Mouse (Mus musculus) activated CD4-positive, CD25-positive, alpha-beta regulatory T cell, adult 4 months (primary cell): Measurements from ENCODE around the gene Banf2. TPM values are rescaled to one million over a fixed set of nuclear protein-coding genes. Genes with fewer than 3 reads are reported as not detected.

Experiments
- ATAC-seq: one replicate; pipeline ENCODE4 v1.8.0; 2017
- polyA plus RNA-seq, 2 experiments: library from polyadenylated mRNA; unstranded; fragments of 100-300 nt; shearing (Covaris generic); gene quantifications; one replicate each; pipeline ENCODE4 v1.2.1; 2017

Gene Banf2
- polyA plus RNA-seq, 2 experiments from 2014 or later = not detected

GRCm38 (mm10) chr2:144026456-144026855, 6.4 kb upstream of the Banf2 start:
- no peak for ATAC-seq

DNA sequence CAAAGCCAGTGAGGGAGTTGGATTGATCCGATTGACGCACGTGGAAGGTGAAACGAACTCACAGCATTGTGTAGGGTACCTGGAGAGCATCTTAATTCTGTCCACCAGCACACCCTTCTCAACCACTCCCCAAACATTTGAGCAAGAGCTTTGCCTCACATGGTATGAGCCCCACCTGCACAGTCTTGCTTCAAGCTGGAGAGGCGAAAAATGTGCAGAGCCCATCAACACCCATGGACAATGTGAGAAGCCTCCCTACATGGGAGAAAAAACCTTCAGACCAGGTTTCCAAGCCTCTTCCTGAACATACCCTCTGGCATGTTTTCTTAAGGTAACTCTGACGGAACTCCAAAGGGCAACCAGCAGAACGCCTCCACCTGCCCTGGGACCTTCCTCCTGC, 2.1 kb upstream of the Banf2 start:
- ATAC-seq = no peak

GRCm38 (mm10) chr2:144044726-144045125, 11.9 kb downstream of the Banf2 start:
- ATAC-seq = no peak

- no peak for ATAC-seq
Measured at GRCm38 (mm10) chr2:144045756-144046560, 13.1 kb downstream of the Banf2 start.

- no peak for ATAC-seq
Measured at GRCm38 (mm10) chr2:144046916-144047315, 14.1 kb downstream of the Banf2 start.

DNA sequence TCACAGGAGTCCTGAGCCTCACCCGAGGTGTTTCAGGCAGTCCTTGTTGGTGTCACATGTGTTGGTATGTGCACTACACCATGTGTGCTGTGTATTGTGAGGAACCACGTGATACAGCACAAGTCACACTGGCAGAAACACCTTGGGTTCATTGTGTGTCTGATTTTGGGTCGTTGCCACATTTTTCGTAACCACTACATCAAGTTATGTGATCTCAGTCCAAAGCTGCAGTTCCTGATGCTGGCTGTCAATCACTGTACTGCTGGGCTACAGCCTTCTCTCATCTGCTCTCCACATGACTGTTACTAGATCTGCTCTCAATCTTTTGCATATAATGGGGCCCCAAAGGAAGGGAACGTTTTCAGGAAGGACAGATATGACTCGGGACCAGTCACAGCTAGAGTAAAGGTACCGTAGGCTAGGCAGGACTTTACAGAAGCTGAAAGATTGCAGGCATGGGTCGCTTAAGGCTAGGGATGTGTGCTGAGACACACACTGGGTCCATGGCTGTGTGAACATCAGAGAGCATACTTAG, 17.4 kb downstream of the Banf2 start:
- no peak for ATAC-seq

DNA sequence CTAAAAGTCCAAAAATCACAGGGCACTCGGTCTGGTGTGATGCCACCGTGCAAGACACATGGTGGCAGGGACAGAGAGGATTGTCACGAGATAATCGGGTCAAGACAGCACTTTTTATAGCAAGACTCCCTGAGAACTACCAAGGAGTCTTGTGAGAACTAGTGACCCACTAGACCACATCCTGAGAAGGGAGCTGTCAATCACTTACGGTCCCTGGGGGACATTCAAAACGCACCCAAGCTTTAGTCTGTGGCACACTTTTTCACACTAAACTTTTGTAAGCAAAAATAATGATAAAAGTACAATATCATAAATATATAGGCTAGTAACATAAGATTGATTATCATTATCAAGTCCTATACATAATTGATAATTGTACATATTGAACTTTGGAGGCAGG, 18.0 kb downstream of the Banf2 start:
- ATAC-seq = no peak

- ATAC-seq = no peak
Measured at GRCm38 (mm10) chr2:144052410-144053065, 19.7 kb downstream of the Banf2 start.

GRCm38 (mm10) chr2:144057735-144058134, 24.9 kb downstream of the Banf2 start:
- no peak for ATAC-seq

- no peak for ATAC-seq
Measured at GRCm38 (mm10) chr2:144061701-144062100, 28.8 kb downstream of the Banf2 start.

GRCm38 (mm10) chr2:144065499-144065898, 32.6 kb downstream of the Banf2 start:
- ATAC-seq = no peak

GRCm38 (mm10) chr2:144069663-144070062, 36.8 kb downstream of the Banf2 start:
- no peak for ATAC-seq

DNA sequence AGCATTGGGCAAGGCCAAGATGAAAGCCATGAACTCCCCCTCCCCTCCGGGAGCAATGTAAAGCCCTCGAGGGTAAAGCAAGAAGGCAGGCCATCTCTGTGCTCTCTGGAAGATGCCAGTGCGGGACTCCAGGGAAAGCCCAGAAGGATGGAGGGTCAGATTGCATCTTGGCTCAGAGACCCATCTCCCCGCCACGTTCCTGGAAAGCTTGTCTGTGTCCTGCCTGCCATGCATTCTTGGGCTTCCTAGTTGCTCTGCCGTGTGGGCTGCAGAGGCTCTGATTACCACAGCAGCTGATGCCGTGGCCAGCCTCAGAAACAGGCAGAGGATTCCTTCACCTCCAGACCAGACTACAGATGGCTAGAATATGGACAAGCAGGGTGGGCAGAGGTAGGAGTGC, 37.6 kb downstream of the Banf2 start:
- ATAC-seq = no peak

GRCm38 (mm10) chr2:144072642-144073041, 39.8 kb downstream of the Banf2 start:
- no peak for ATAC-seq

DNA sequence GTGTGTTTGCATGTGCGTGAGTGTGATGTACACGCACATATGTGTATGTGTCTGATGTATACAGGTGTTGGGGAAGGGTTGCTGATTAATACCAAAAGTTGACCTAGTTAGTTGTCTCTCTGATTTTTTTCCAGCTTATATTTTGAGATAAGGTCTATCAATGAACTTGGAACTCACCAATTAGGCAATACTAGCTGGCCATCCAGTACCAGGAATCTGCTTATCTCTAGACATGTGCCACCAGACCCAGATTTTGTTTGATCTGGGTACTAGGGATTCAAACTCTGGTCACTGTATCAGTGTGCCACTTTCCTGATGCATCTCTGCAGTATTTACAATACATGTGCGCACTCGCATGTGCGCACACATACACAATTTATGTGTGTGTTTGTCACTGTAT, 41.2 kb downstream of the Banf2 start:
- ATAC-seq = no peak

DNA sequence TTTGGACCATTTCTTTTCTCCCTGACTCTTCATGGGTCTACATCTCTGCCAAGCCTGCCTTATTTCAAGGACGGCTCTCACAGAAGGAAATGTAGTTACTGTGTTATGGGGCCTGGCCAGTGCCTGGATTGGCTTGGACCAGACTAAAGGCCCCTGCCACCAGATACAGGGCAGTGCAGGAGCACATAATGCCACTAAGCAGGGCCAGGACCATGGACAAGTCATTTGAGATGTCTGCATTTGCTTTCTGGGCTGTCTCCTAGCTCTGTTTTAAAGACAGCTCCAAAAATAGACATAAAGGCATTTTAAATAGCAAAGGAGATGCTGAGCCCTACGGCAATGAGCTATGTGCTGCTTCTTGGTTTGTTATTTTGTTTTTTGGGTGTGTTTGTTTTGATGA, 43.8 kb downstream of the Banf2 start:
- ATAC-seq = no peak

- ATAC-seq = no peak
Measured at GRCm38 (mm10) chr2:144078897-144079296, 46.0 kb downstream of the Banf2 start.

- no peak for ATAC-seq
Measured at GRCm38 (mm10) chr2:144086183-144086847, 53.5 kb downstream of the Banf2 start.

DNA sequence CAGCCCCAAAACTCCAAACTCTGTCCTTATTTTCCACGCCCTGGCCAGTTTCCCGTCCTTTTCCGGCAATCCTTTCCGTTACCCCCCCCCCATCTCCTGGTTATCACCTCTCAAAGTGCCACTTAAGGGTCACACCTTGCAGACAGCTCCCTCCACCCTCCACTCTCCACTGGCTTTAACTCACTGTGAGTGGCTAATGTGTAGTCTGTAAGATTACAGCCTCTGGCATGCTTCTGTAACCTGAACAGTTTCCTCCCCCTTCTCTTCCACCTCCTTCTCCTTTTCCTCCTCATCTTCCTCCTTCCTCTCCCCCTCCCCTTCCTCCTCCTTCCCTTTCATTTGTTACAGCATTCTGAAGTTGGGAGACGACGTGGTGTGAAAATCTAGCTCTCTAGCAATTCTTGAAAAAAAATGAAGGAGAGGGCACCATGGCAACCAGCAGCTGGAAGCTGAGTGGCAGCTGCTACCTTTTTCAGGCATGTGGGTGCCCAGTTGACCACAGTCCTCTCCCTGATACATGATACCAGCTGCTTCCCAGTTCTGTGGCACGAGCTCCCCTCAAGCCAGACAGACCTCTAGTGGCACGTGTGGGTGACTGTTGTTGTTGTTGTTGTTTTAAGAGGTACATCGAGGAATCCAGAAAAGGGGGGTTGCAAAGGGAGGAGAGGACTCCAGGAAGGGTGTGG, 55.2 kb downstream of the Banf2 start:
- ATAC-seq = no peak

DNA sequence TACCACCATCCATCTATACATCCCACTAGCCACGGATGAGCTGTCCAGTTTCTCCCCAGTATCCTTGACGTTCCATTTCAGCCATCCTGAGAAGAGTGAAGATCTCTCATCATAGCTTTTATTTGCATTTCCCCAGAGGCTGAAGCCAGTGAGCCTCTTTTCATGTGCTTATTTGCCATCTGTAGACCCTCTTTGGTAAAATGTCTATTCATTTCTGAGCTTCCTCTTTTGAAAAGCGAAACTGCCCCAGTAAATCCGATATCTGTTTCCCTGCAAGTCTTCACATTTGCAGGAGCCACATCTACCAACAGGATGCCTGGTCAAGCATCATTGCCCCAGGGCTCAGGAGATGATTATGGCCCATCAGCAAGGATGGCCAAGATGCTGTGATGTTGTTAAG, 59.9 kb downstream of the Banf2 start:
- ATAC-seq = no peak

DNA sequence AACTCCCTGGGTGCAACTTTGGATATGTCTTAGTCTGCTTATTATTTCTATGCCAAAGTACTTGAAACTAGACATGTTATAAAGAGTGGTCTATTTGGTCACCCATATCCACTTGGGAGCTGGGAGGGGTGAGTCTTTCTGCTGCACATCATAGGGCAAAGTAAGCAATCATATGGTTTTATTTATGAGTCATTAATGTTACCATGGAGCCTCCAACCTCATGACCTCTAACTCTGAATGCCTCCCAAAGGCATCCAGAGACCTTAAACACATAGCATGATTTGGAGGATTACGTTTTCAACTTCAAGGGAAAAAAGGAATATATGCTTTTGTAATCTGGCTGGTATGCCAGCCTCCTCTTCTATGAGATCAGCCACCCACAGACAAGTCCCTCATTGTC, 61.9 kb downstream of the Banf2 start:
- no peak for ATAC-seq

DNA sequence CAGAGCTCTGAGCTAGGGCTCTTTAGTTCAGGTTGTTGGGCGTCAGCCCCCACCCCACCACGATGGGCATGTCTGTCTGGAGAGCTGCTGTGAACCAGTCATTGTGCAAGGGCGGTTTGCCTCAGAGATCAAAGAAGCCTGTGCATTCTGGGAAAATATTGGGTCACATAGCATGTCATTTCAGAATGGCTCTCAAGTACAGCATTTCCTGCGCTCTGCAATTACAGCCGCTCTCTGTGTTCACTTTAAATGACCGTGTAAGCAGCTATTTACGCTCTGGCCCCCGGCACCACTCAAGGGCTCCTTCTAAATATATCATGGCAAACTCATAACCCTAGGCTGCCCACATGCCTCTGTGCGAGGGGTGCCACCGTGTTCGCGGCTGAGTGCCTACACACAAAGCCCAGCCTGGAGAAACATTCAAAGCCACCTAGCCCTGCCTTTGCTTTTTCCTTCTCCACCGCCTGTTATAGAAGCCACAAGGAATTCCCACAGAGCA, 68.7 kb downstream of the Banf2 start:
- ATAC-seq = no peak

GRCm38 (mm10) chr2:144107374-144107773, 74.5 kb downstream of the Banf2 start:
- ATAC-seq = no peak
